Mouse (Mus musculus) neural tube, embryonic 11.5 days (tissue): ENCODE data around the gene Btrc. TPM values are rescaled to one million over a fixed set of nuclear protein-coding genes. Genes with fewer than 3 reads are reported as not detected.

ENCODE experiments used
- ATAC-seq: fragments of 200-750 bp; cut with Nextera tagmentation; 2 replicates; pipeline ENCODE4 v1.8.0; 2017; ENCODE audit warnings: moderate number of reproducible peaks, mild to moderate bottlenecking, moderate TSS enrichment, moderate library complexity; ENCODE audit not compliant: insufficient read depth, low FRiP score, low TSS enrichment
- DNase-seq: peaks from one replicate; pipeline ENCODE4 v3.0.0-alpha.2; 2015; ENCODE audit warnings: low spot score
- H3K27ac ChIP-seq: fragments of 300-500 bp; sonication (generic); 2 replicates; pipeline ENCODE4 v1.5.1; 2014; ENCODE audit warnings: low read depth, mild to moderate bottlenecking, low read length
- H3K27me3 ChIP-seq: fragments of 300-500 bp; sonication (generic); 2 replicates; pipeline ENCODE4 v1.6.1; 2014; ENCODE audit warnings: mild to moderate bottlenecking, low read length, mixed read lengths; ENCODE audit not compliant: control insufficient read depth, insufficient read depth
- H3K36me3 ChIP-seq: fragments of 300-500 bp; sonication (generic); 2 replicates; pipeline ENCODE4 v1.6.1; 2014; ENCODE audit warnings: mild to moderate bottlenecking, low read length, moderate library complexity, mixed read lengths; ENCODE audit not compliant: control insufficient read depth, insufficient read depth
- H3K4me1 ChIP-seq: fragments of 300-500 bp; sonication (generic); 2 replicates; pipeline ENCODE4 v1.6.1; 2014; ENCODE audit warnings: low read length, mixed read lengths; ENCODE audit not compliant: control insufficient read depth, insufficient read depth
- H3K4me2 ChIP-seq: fragments of 300-500 bp; sonication (generic); 2 replicates; pipeline ENCODE4 v1.6.1; 2014; ENCODE audit warnings: low read depth, mild to moderate bottlenecking, moderate library complexity
- H3K4me3 ChIP-seq: fragments of 300-500 bp; sonication (generic); 2 replicates; pipeline ENCODE4 v1.5.1; 2014; ENCODE audit warnings: low read depth, low read length
- H3K9ac ChIP-seq: fragments of 300-500 bp; sonication (generic); 2 replicates; pipeline ENCODE4 v1.6.1; 2014; ENCODE audit warnings: mild to moderate bottlenecking, low read length
- H3K9me3 ChIP-seq: fragments of 300-500 bp; sonication (generic); 2 replicates; pipeline ENCODE4 v1.6.1; 2016; ENCODE audit warnings: low read length; ENCODE audit not compliant: control insufficient read depth
- WGBS: fragments of 180-500 bp; shearing (Covaris S2); extraction: QIAGEN DNeasy Blood & Tissue Kit; methylation state at CpG from one replicate; pipeline ENCODE4 v1.1.7; 2014; 5-methylcytosine and 5-hydroxymethylcytosine counted together
- polyA plus RNA-seq: library from polyadenylated mRNA; unstranded; fragments of >200 nt; fragmentation: Nextera tagmentation; extraction: Ambion mirVana; gene quantifications from 2 replicates; pipeline ENCODE4 v1.2.1, GENCODE M21; 2014

Gene Btrc
- polyA plus RNA-seq, 1 experiment from 2014 or later = 68.4 TPM

DNA sequence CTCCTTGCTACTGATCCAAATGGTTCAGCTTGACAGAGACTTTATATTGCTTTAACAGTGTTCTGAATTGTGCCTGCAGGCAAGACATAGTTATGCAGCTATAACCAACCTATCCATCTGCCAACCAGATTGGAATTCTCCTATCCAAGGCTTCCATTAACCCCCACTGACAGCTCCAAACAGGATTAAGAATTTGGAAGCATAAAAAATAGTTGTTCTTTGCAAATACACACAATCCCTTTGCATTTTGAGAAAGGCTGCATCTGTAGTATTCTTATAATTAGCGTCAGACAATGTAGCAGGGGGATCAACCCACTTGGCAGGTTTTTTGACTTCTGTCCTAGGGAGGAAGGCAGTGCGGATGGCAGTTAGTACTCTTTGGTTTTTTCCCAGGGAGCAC is 83.7 kb downstream of the Btrc start:
- Histone ChIP-seq H3K9ac (no peak overlapping the region), H3K4me1 (peaks cover 6% of the 10 kb centered on the region; the same call in 1 of the 2 replicates), H3K36me3 (no peaks in the 10 kb centered on the region), H3K27me3 (0 out of 2 replicates have a peak, but pooled peaks cover 2% of the 10 kb centered on the region), H3K4me2 (no peak overlapping the region), H3K4me3 (no peak overlapping the region), H3K9me3 (no peaks in the 10 kb centered on the region), H3K27ac (no peak overlapping the region)
- no peak for ATAC-seq
- 87% methylated on average over 2 of the region's 2 CpGs for WGBS
- DNase-seq = no peak

DNA sequence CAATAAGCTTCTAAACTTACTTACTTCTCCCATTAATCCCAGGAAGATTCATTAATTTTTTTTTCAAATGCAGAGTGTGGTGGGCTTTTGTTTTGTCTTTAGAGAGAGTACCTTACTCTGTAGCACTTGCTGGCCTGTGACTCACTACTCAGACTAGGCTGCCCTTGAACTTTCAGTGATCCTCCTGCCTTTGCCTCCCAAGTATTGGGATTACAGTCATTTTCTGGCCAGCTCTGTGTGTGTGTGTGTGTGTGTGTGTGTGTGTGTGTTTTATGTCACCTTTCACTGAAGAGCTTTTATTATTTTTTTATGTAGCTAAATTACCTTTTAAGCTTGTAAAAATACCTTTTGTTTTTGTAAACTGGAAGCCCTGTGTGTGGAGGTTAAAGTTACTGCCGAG is 84.4 kb downstream of the Btrc start:
- H3K9me3 ChIP-seq = no peaks in the 10 kb centered on the region
- ATAC-seq (no peak), DNase-seq (no peak)
- no peak overlapping the region for H3K9ac ChIP-seq
- WGBS = 84% methylated on average over 1 of the region's 1 CpGs
- no peak overlapping the region for H3K4me3 ChIP-seq
- H3K36me3 ChIP-seq = no peaks in the 10 kb centered on the region
- no peak overlapping the region for H3K4me2 ChIP-seq
- H3K27ac ChIP-seq = no peak overlapping the region
- H3K4me1 ChIP-seq = peaks cover 6% of the 10 kb centered on the region; the same call in 1 of the 2 replicates
- 0 out of 2 replicates have a peak, but pooled peaks cover 2% of the 10 kb centered on the region for H3K27me3 ChIP-seq

DNA sequence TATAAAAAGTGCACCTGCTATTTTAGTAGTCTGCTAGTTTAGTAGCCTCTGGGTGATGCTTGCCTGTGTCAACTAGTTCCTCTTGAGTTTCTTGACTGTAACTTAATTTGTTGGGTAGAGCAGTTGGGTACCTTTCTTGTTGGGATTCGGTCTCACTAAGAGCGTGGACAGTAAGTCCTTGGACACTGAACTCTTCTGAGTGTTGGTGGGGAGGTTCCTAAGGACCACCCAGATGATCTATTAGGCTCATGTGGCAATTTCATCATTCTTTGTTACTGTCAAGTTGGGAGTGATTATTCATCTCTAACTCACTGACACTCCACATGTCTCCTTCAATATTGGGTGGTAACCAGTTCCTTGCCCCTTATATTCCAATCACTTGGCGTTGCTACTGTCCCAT is 90.9 kb downstream of the Btrc start:
- Histone ChIP-seq H3K4me3 (no peak overlapping the region), H3K4me1 (peaks cover 6% of the 10 kb centered on the region; the same call in 1 of the 2 replicates), H3K36me3 (no peaks in the 10 kb centered on the region), H3K27ac (no peak overlapping the region), H3K27me3 (peaks cover 3% of the 10 kb centered on the region; the same call in 1 of the 2 replicates), H3K9me3 (no peaks in the 10 kb centered on the region), H3K4me2 (no peak overlapping the region), H3K9ac (no peak overlapping the region)
- DNase-seq (no peak), ATAC-seq (no peak)
- 96% methylated on average over 3 of the region's 3 CpGs for WGBS

- H3K36me3 ChIP-seq = no peaks in the 10 kb centered on the region
- H3K4me3 ChIP-seq = no peak overlapping the region
- H3K4me2 ChIP-seq = no peak overlapping the region
- peaks cover 14% of the 10 kb centered on the region for H3K4me1 ChIP-seq
- ATAC-seq (no peak), DNase-seq (no peak)
- H3K27ac ChIP-seq = no peak overlapping the region
- no peaks in the 10 kb centered on the region for H3K9me3 ChIP-seq
- WGBS = 74% methylated on average over 7 of the region's 7 CpGs
- no peak overlapping the region for H3K9ac ChIP-seq
- H3K27me3 ChIP-seq = peaks cover 3% of the 10 kb centered on the region; the same call in 1 of the 2 replicates
Observed at GRCm38 (mm10) chr19:45456896-45457295, 93.4 kb downstream of the Btrc start.

DNA sequence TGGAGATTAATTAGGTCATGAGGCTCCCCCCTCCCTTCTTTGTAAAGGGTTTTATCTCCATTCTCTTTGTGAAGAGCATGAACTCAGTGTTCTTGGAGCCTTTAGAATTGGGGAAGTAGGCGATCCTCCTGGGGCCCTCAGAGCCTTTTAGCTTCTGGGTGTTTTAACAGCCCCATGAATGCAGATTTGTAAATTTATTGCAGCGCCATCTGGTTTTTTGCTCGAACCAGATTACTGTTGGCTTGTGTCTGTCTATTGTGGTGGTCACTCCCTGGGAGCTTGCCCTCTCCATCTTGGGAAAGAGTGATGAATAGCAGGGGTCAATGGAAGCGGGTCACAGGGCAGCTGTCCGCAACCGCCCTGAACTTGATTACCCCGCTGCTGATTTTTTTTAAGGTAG is 95.2 kb downstream of the Btrc start:
- H3K27ac ChIP-seq = no peak overlapping the region
- H3K4me1 ChIP-seq = peaks cover 14% of the 10 kb centered on the region
- DNase-seq (peak; percentile 63), ATAC-seq (peak; percentile 38)
- no peak overlapping the region for H3K9ac ChIP-seq
- no peaks in the 10 kb centered on the region for H3K9me3 ChIP-seq
- no peak overlapping the region for H3K4me2 ChIP-seq
- no peak overlapping the region for H3K4me3 ChIP-seq
- peaks cover 3% of the 10 kb centered on the region; the same call in 1 of the 2 replicates for H3K27me3 ChIP-seq
- WGBS = 5% methylated on average over 7 of the region's 7 CpGs
- no peaks in the 10 kb centered on the region for H3K36me3 ChIP-seq

- Histone ChIP-seq H3K9me3 (no peaks in the 10 kb centered on the region), H3K9ac (no peak overlapping the region), H3K36me3 (no peaks in the 10 kb centered on the region), H3K4me2 (no peak overlapping the region), H3K4me3 (no peak overlapping the region), H3K27ac (0 out of 2 replicates have a peak overlapping the region, but pooled peaks have one; percentile 42), H3K27me3 (peaks cover 3% of the 10 kb centered on the region; the same call in 1 of the 2 replicates), H3K4me1 (peaks cover 14% of the 10 kb centered on the region)
- ATAC-seq = no peak
- 17% methylated on average over 9 of the region's 9 CpGs for WGBS
- no peak for DNase-seq
Observed at GRCm38 (mm10) chr19:45459931-45460665, 96.6 kb downstream of the Btrc start.

GRCm38 (mm10) chr19:45460749-45461736 is 97.5 kb downstream of the Btrc start:
- DNase-seq = peak; percentile 29
- H3K9me3 ChIP-seq = no peaks in the 10 kb centered on the region
- peaks cover 14% of the 10 kb centered on the region for H3K4me1 ChIP-seq
- H3K36me3 ChIP-seq = no peaks in the 10 kb centered on the region
- no peak for ATAC-seq
- H3K27me3 ChIP-seq = peaks cover 1% of the 10 kb centered on the region; the same call in 1 of the 2 replicates
- WGBS = 18% methylated on average over 10 of the region's 10 CpGs
- H3K9ac ChIP-seq = no peak overlapping the region
- H3K27ac ChIP-seq = no peak overlapping the region
- no peak overlapping the region for H3K4me3 ChIP-seq
- no peak overlapping the region for H3K4me2 ChIP-seq

- no peaks in the 10 kb centered on the region for H3K9me3 ChIP-seq
- H3K36me3 ChIP-seq = no peaks in the 10 kb centered on the region
- no peak overlapping the region for H3K4me2 ChIP-seq
- no peak overlapping the region for H3K4me3 ChIP-seq
- no peak overlapping the region for H3K9ac ChIP-seq
- no peak for DNase-seq
- H3K27me3 ChIP-seq = no peaks in the 10 kb centered on the region
- ATAC-seq = no peak
- WGBS = 98% methylated on average over 5 of the region's 5 CpGs
- H3K4me1 ChIP-seq = 0 out of 2 replicates have a peak, but pooled peaks cover 3% of the 10 kb centered on the region
- H3K27ac ChIP-seq = no peak overlapping the region
Observed at GRCm38 (mm10) chr19:45469760-45470159, 106.2 kb downstream of the Btrc start.
